Mouse (Mus musculus) adrenal gland, adult 8-10 months (tissue): ENCODE results near the gene Gm20696. TPM values are rescaled to one million over a fixed set of nuclear protein-coding genes. Genes with fewer than 3 reads are reported as not detected.

Source experiments
- DNase-seq: peaks from one replicate; pipeline ENCODE4 v3.0.0; 2022
- total RNA-seq, 4 experiments: library from RNA; stranded (reverse); gene quantifications; 2 replicates each; pipeline ENCODE4 v1.2.4; 2022

The Gm20696 gene
- total RNA-seq, 4 experiments from 2014 or later: 3.3 to 9.8 (median 5.5) TPM

GRCm38 (mm10) chr6:99483556-99483955, 183.0 kb downstream of the Gm20696 start:
- no peak for DNase-seq

- no peak for DNase-seq
Observed at GRCm38 (mm10) chr6:99481568-99481967, 185.0 kb downstream of the Gm20696 start.

- DNase-seq: no peak
Observed at GRCm38 (mm10) chr6:99478873-99479650, 187.5 kb downstream of the Gm20696 start.

- no peak for DNase-seq
Observed at GRCm38 (mm10) chr6:99475040-99475439, 191.6 kb downstream of the Gm20696 start.

- DNase-seq: no peak
Observed at GRCm38 (mm10) chr6:99470906-99471305, 195.7 kb downstream of the Gm20696 start.

- DNase-seq: no peak
Observed at GRCm38 (mm10) chr6:99469134-99469834, 197.3 kb downstream of the Gm20696 start.

GRCm38 (mm10) chr6:99467831-99468230, 198.8 kb downstream of the Gm20696 start:
- DNase-seq: no peak

- DNase-seq: no peak
Observed at GRCm38 (mm10) chr6:99467109-99467508, 199.5 kb downstream of the Gm20696 start.

GRCm38 (mm10) chr6:99466354-99466753, 200.2 kb downstream of the Gm20696 start:
- DNase-seq: no peak

- DNase-seq: no peak
Observed at GRCm38 (mm10) chr6:99464449-99464848, 202.1 kb downstream of the Gm20696 start.

GRCm38 (mm10) chr6:99463906-99464305, 202.7 kb downstream of the Gm20696 start:
- no peak for DNase-seq

- DNase-seq: no peak
Observed at GRCm38 (mm10) chr6:99458775-99459174, 207.8 kb downstream of the Gm20696 start.

- DNase-seq: no peak
Observed at GRCm38 (mm10) chr6:99453763-99454520, 212.7 kb downstream of the Gm20696 start.

- no peak for DNase-seq
Observed at GRCm38 (mm10) chr6:99452638-99453185, 213.9 kb downstream of the Gm20696 start.

- no peak for DNase-seq
Observed at GRCm38 (mm10) chr6:99451479-99451878, 215.1 kb downstream of the Gm20696 start.

GRCm38 (mm10) chr6:99447447-99447846, 219.2 kb downstream of the Gm20696 start:
- no peak for DNase-seq

- peak; percentile 44 for DNase-seq
Observed at GRCm38 (mm10) chr6:99446801-99447415, 219.7 kb downstream of the Gm20696 start.

- DNase-seq: no peak
Observed at GRCm38 (mm10) chr6:99443460-99443859, 223.1 kb downstream of the Gm20696 start.

- DNase-seq: no peak
Observed at GRCm38 (mm10) chr6:99441100-99441499, 225.5 kb downstream of the Gm20696 start.

- no peak for DNase-seq
Observed at GRCm38 (mm10) chr6:99440606-99441005, 226.0 kb downstream of the Gm20696 start.

- DNase-seq: no peak
Observed at GRCm38 (mm10) chr6:99439878-99440361, 226.7 kb downstream of the Gm20696 start.

GRCm38 (mm10) chr6:99439214-99439877, 227.3 kb downstream of the Gm20696 start:
- DNase-seq: no peak
